Mouse (Mus musculus): ENCODE measurements at regions not wholly inside any gene's neighbourhood (a gene's known extent, or its start where the extent isn't known, plus 50 kb on each side); places are given as distances from the start of the nearest gene placed in this dataset.

GRCm38 (mm10) chr15:33825435-33826088 lies 532.1 kb downstream of the 9430069I07Rik start:
- no peaks in the 10 kb centered on the region for H3K4me1 ChIP-seq (ENCODE audit: control insufficient read depth, insufficient read depth, low read length)
- H3K9ac ChIP-seq (ENCODE audit: low read depth, low read length): no peak overlapping the region
- no peaks in the 10 kb centered on the region for H3K36me3 ChIP-seq (ENCODE audit: control insufficient read depth, insufficient read depth, low read length)
- H3K79me2 ChIP-seq (ENCODE audit: control insufficient read depth, insufficient read depth, low read length): no peaks in the 10 kb centered on the region
- H3K4me3 ChIP-seq (ENCODE audit: insufficient read depth, low read depth, low read length): no peak overlapping the region
- no peaks in the 10 kb centered on the region for H3K27me3 ChIP-seq (ENCODE audit: control insufficient read depth, insufficient read depth, low read length)
- H3K27ac ChIP-seq (replicated peaks; ENCODE audit: insufficient read depth, low read depth, low read length): no peak overlapping the region
- WGBS: 76% methylated on average over 1 of the region's 1 CpGs
- TF ChIP-seq CTCF (IDR thresholded peaks at IDR 0.05; ENCODE audit: low read depth, low read length) (no peak), POLR2A (IDR thresholded peaks at IDR 0.05; ENCODE audit: extremely low read depth, insufficient read depth, low read length) (no peak)
- DNase-seq (ENCODE audit: extremely low read depth, low read depth, low spot score): no peak

- no peak for DNase-seq (ENCODE audit: extremely low read depth, low read depth, low spot score)
- H3K4me3 ChIP-seq (ENCODE audit: insufficient read depth, low read depth, low read length): no peak overlapping the region
- H3K4me1 ChIP-seq (ENCODE audit: control insufficient read depth, insufficient read depth, low read length): no peaks in the 10 kb centered on the region
- H3K36me3 ChIP-seq (ENCODE audit: control insufficient read depth, insufficient read depth, low read length): no peaks in the 10 kb centered on the region
- no peak overlapping the region for H3K9ac ChIP-seq (ENCODE audit: low read depth, low read length)
- no peaks in the 10 kb centered on the region for H3K27me3 ChIP-seq (ENCODE audit: control insufficient read depth, insufficient read depth, low read length)
- H3K79me2 ChIP-seq (ENCODE audit: control insufficient read depth, insufficient read depth, low read length): no peaks in the 10 kb centered on the region
- 78% methylated on average over 3 of the region's 3 CpGs for WGBS
- no peak for TF ChIP-seq POLR2A (IDR thresholded peaks at IDR 0.05; ENCODE audit: extremely low read depth, insufficient read depth, low read length)
- TF ChIP-seq CTCF (IDR thresholded peaks at IDR 0.05; ENCODE audit: low read depth, low read length): no peak
- H3K27ac ChIP-seq (replicated peaks; ENCODE audit: insufficient read depth, low read depth, low read length): no peak overlapping the region
Observed at GRCm38 (mm10) chr15:33824826-33825225, 532.8 kb downstream of the 9430069I07Rik start.

GRCm38 (mm10) chr15:33780960-33781359 lies 576.7 kb downstream of the 9430069I07Rik start:
- Histone ChIP-seq H3K9ac (ENCODE audit: low read depth, low read length) (no peak overlapping the region), H3K36me3 (ENCODE audit: control insufficient read depth, insufficient read depth, low read length) (no peaks in the 10 kb centered on the region), H3K27me3 (ENCODE audit: control insufficient read depth, insufficient read depth, low read length) (no peaks in the 10 kb centered on the region), H3K79me2 (ENCODE audit: control insufficient read depth, insufficient read depth, low read length) (no peaks in the 10 kb centered on the region), H3K4me1 (ENCODE audit: control insufficient read depth, insufficient read depth, low read length) (no peaks in the 10 kb centered on the region), H3K4me3 (ENCODE audit: insufficient read depth, low read depth, low read length) (no peak overlapping the region), H3K27ac (replicated peaks; ENCODE audit: insufficient read depth, low read depth, low read length) (no peak overlapping the region)
- no peak for TF ChIP-seq POLR2A (IDR thresholded peaks at IDR 0.05; ENCODE audit: extremely low read depth, insufficient read depth, low read length)
- no peak for TF ChIP-seq CTCF (IDR thresholded peaks at IDR 0.05; ENCODE audit: low read depth, low read length)
- 90% methylated on average over 2 of the region's 2 CpGs for WGBS
- no peak for DNase-seq (ENCODE audit: extremely low read depth, low read depth, low spot score)

- H3K4me1 ChIP-seq (ENCODE audit: control insufficient read depth, insufficient read depth, low read length): no peaks in the 10 kb centered on the region
- no peak overlapping the region for H3K4me3 ChIP-seq (ENCODE audit: insufficient read depth, low read depth, low read length)
- H3K27ac ChIP-seq (replicated peaks; ENCODE audit: insufficient read depth, low read depth, low read length): no peak overlapping the region
- H3K27me3 ChIP-seq (ENCODE audit: control insufficient read depth, insufficient read depth, low read length): no peaks in the 10 kb centered on the region
- TF ChIP-seq CTCF (IDR thresholded peaks at IDR 0.05; ENCODE audit: low read depth, low read length): no peak
- TF ChIP-seq POLR2A (IDR thresholded peaks at IDR 0.05; ENCODE audit: extremely low read depth, insufficient read depth, low read length): no peak
- no peak overlapping the region for H3K9ac ChIP-seq (ENCODE audit: low read depth, low read length)
- no peaks in the 10 kb centered on the region for H3K36me3 ChIP-seq (ENCODE audit: control insufficient read depth, insufficient read depth, low read length)
- no peak for DNase-seq (ENCODE audit: extremely low read depth, low read depth, low spot score)
- no peaks in the 10 kb centered on the region for H3K79me2 ChIP-seq (ENCODE audit: control insufficient read depth, insufficient read depth, low read length)
- 22% methylated on average over 6 of the region's 6 CpGs for WGBS
Observed at GRCm38 (mm10) chr15:33759496-33759895, 598.2 kb downstream of the 9430069I07Rik start.

- Histone ChIP-seq H3K27ac (replicated peaks; ENCODE audit: insufficient read depth, low read depth, low read length) (no peak overlapping the region), H3K4me1 (ENCODE audit: control insufficient read depth, insufficient read depth, low read length) (no peaks in the 10 kb centered on the region), H3K36me3 (ENCODE audit: control insufficient read depth, insufficient read depth, low read length) (no peaks in the 10 kb centered on the region), H3K79me2 (ENCODE audit: control insufficient read depth, insufficient read depth, low read length) (no peaks in the 10 kb centered on the region), H3K27me3 (ENCODE audit: control insufficient read depth, insufficient read depth, low read length) (no peaks in the 10 kb centered on the region), H3K9ac (ENCODE audit: low read depth, low read length) (no peak overlapping the region), H3K4me3 (ENCODE audit: insufficient read depth, low read depth, low read length) (no peak overlapping the region)
- no peak for DNase-seq (ENCODE audit: extremely low read depth, low read depth, low spot score)
- TF ChIP-seq CTCF (IDR thresholded peaks at IDR 0.05; ENCODE audit: low read depth, low read length) (no peak), POLR2A (IDR thresholded peaks at IDR 0.05; ENCODE audit: extremely low read depth, insufficient read depth, low read length) (no peak)
- 86% methylated on average over 1 of the region's 1 CpGs for WGBS
Observed at GRCm38 (mm10) chr15:33758771-33759170, 598.9 kb downstream of the 9430069I07Rik start.
